Mouse (Mus musculus) kidney, postnatal 10 days (tissue): Measurements from ENCODE around the gene Clip2.

Source experiments
- DNase-seq: peaks from one replicate; pipeline ENCODE4 v3.0.0; 2021; ENCODE audit warnings: mixed read lengths

Clip2 gene

DNA sequence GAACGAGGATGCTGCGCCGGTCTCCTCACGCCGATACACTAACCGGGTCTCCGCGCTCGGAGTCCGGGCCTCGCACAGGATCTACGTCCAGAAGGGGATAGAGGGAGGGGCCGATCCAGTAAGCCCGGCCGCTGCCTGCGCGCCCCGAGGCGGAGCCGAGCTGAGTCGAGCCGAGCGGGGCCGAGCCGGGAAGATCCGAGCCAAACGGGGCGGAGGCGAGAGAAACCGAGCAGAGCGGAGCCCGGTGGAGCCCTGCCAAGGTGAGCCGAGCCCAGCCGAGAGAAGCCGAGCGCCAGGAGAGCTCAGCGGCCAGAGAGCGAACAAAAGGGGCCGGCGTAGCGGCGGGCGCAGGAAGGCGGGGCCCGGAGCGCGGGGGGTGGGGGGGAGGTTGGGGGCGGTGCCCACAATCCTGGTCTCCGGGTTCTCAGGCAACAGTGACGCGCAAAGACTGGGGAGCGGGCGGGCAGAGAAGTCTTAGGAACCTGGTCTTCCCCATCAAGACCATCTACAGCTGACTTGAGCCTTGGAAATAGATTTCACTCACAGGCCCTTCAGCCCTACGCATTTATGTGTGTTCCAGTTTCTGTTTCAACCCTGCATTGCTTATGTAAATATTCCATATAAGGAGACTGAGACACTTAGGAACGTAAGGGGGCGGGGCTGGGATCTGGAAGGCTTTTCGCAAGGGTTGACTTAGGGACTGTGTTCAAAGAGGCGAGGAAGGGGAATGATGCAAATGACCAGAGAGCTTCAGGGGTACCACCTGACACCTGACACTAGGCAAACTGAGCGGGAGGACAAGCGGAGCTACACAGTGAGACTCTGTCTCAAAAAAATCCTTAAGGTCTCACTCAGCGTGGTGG, at the start of gene Clip2:
Gene Clip2 (minus strand): TSS at position 325 of the 863 bp plus-strand sequence.
- peak; percentile 100 for DNase-seq

GRCm38 (mm10) chr5:134597711-134598110, 45.5 kb upstream of the Clip2 start:
- peak; percentile 62 for DNase-seq

DNA sequence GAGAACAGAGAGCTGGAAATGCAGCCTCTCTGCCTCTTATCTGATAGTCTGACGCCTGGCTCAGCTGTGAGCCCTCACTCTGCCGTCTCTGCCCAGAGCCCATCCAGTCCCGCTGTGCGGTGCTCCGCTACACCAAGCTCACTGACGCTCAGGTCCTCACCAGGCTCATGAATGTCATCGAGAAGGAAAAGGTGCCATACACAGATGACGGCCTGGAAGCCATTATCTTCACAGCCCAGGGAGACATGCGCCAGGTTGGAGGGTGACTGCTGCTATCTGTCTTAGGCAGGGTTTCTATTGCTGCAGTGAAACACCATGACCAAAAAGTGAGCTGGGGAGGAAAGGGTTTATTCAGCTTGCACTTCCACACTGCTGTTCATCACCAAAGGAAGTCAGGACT, 40.9 kb upstream of the Clip2 start:
- no peak for DNase-seq

GRCm38 (mm10) chr5:134592026-134592581, 39.9 kb upstream of the Clip2 start:
- no peak for DNase-seq

DNA sequence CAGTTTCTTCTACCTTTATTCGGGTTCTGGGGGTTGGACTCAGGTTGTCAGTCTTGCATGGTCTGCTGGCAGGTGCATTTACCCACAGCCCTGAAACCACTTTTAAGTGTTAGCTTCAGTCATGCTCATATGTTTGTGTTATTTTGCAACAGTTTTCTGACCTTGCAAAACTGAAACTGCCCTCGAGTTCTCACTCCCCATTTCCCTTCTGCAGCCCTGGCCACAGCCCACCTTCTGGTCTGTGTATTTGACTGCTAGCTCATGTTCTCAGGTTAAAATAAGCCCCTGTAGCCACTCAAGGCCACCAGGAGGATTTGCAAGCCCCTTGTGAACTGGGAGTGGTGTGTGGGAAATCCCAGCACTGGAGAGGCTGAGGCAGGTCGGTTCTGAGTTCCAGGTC, 37.7 kb upstream of the Clip2 start:
- DNase-seq, result no peak

DNA sequence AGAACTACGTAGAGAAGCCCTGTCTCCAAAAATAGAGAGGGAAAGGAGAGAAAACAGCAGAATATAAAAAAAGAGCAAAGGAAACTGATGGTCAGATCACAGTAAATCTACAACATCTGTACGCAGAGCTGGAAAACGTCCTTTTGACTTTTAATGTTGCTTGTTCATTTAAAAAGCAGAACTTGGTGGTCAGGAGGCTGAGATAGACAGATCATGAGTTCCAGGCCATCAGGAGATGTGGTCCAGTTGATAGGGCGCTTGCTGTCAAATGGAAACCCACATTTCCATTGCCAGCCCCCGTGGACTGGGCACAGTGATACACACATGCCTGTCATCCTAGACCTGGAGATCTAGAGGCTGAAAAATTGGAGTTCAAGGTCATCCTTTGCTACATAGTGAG, 32.6 kb upstream of the Clip2 start:
- DNase-seq, result no peak

- DNase-seq, result no peak
Observed at GRCm38 (mm10) chr5:134583884-134584213, 31.6 kb upstream of the Clip2 start.

DNA sequence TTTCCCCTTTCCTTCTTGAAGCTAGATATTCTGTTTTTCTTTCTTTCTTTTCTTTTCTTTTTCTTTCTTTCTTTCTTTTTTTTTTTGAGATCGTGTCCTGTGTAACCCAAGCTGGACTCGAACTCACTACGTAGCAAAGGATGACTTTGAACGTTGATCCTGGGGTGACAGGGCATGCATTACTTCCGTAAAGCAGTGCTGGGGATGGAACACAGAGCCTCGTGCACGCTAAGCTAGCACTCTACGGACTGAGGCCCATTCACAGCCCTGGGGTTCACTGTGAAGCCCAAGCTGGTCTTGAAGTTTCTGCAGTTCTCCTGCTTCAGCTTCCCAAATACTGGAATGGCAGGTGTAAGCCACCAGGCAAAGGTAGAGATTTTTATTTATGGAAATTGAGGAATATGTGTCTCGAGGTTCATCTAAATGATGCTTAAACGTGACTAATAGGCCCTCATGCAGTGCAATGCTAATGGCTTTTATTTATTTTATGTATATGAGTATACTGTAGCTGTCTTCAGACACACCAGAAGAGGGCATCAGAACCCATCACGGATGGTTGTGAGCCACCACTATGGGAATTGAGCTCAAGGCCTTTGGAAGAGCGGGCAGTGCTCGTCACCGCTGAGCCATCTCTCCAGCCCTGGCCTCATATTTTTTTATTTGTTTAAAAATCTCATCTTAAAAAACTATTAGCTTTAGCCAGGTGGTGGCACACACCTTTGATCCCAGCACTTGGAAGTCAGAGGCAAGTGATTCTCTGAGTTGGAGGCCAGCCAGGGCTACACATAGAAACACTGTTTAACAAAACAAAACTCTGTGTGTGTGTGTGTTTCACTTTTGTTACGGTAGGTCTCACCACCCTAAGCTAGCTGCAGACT, 31.0 kb upstream of the Clip2 start:
- peak; percentile 54 for DNase-seq

GRCm38 (mm10) chr5:134582221-134582907, 30.1 kb upstream of the Clip2 start:
- peak; percentile 99 for DNase-seq

DNA sequence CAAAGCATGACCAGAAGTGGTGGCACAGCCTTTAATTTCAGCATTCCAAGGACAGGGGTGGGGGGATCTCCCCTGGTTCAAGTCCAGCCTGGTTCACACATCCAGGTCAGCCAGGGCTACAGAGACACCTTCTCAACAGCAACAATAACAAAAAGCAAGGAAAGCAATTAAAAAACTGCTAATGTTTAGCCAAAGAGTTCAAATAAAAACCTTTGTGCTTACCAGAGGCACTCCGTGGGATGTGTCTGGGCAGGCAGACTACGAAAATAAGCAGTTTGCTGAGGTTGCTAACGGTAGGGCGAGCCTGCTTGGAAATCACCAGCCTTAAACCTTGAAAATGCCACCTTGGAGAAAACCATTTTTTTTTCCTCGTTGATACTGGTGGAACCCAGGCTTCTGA, 28.9 kb upstream of the Clip2 start, which contains the start of gene Rfc2:
Gene Rfc2 (plus strand): TSS at position 221 of the 400 bp plus-strand sequence.
- DNase-seq, result peak; percentile 52

DNA sequence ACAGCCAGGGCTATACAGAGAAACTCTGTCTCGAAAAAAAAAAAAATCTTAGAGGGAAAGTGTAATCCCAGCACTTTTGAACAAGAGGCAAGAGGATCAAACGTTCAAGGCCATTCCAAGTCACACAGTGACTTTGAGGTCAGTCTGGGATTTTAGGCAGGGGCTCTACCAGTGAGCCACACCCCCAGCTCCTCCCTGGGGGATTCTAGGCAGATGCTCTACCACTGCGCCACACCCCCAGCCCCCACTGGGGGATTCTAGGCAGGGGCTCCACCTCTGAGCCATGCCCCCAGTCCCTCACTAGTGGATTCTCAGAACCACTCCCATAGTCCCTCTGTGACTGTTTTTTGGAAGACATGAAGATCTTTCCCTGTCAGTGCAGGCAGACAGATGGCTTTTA, 26.9 kb upstream of the Clip2 start:
- DNase-seq, result no peak

- no peak for DNase-seq
Observed at GRCm38 (mm10) chr5:134577534-134577933, 25.3 kb upstream of the Clip2 start.

- peak; percentile 57 for DNase-seq
Observed at GRCm38 (mm10) chr5:134576517-134577220, 24.4 kb upstream of the Clip2 start.

DNA sequence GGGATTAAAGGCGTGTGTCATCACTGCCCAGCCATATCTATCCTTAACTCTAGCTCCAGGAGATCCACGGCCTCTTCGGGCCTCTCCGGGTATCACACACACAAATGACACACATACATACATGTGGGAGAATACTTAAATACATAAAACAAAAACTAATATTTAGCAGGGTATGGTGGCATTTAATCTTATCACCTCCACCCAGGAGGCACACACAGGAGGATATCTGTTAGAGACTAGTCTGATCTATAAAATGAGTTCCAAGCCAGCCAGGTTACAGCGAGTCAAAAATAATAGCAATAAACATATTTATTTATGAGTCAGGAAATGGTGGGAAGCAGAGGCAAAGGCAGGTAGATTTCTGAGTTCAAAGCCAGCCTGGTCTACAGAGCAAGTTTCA, 23.6 kb upstream of the Clip2 start:
- DNase-seq, result no peak

GRCm38 (mm10) chr5:134572508-134573214, 20.4 kb upstream of the Clip2 start:
- DNase-seq, result peak; percentile 50

DNA sequence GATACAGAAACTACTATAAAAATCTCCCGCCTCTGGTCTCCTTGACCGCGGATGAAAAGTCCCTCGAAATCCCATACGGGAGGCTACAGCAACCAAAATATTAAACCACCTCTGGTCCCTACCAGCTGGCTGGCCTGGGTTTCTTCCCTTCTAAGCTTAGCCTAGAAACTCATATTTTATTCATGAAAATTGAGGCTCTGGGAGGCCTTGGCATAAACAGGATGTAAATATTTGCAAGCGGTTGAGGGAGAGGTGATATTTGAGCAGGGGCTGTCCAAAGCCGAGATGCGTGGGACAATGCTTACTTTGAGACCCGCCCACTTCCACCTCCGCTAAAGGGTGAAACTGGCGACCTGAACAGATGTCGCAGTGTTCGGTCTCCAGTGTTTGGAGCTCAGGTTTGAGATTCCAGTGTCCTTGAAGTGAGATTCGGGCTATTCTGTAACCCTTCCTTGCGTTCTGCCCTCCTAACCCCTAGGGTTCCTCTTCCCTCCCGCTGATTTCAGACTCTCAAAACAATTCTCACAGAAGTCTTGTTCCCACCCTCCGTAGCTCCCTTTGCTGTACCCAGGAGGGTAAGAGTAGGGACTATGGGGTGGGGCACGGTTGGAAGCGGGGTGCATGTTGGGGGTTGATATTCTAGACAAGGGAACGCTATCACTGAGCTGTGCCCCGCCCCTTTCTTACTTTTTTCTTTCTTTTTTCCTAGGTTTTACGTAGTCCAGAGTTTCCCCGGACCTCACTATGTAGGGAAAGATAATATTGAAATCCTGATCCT, 19.7 kb upstream of the Clip2 start:
- peak; percentile 75 for DNase-seq

GRCm38 (mm10) chr5:134568964-134569491, 16.8 kb upstream of the Clip2 start:
- DNase-seq, result peak; percentile 77

DNA sequence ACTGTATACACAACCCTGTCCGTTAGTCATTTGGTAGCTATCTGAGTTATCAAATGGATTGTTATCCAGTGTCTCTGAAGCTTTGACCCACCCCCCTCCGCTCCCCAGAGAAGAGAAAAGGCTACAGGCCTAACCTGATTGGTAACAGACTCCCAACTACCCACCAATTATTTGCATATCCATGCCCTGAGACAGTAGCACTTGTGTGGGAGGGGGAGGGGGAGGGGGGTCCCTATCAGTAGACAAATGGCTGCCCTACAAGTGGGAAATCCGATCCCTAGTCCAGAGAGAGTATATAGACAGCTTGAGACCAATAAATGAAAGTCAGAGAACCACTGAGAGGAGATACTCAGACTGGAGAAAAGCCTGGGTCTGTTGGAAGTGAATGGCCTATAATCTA, 15.8 kb upstream of the Clip2 start:
- no peak for DNase-seq

- DNase-seq, result no peak
Observed at GRCm38 (mm10) chr5:134567445-134567844, 15.2 kb upstream of the Clip2 start.

DNA sequence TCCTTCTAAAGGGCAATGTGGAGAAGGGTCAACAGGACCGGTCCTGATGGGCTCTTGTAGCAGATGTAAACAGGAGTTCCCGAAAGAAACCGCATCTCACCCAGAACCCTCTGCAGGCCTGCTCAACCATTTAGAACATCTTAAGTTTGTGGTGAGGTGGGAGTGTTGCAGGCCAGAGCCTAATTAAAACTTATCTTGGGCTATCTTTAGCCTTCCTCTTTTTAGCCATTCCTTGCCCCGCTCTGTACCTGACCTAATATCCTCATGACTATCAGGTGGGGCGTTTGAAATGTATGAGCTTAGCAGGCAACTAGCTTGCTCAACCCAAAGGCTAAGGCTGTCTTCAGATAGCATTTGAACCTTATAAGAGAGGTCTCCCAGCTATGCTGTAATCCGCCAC, 13.5 kb upstream of the Clip2 start:
- no peak for DNase-seq
